Mouse (Mus musculus): Measurements from ENCODE around the gene Pkmyt1. TPM values are rescaled to one million over a fixed set of nuclear protein-coding genes. Genes with fewer than 3 reads are reported as not detected.

The Pkmyt1 gene
- polyA plus RNA-seq, 1 experiment from 2014 or later: 67.6 TPM

GRCm38 (mm10) chr17:23730441-23730840 is 4.3 kb downstream of the Pkmyt1 start:
- H3K27me3 ChIP-seq (ENCODE audit: low read depth, poor library complexity, severe bottlenecking): 0 out of 2 replicates have a peak, but pooled peaks cover 1% of the 10 kb centered on the region
- no peak overlapping the region for H3K27ac ChIP-seq
- H3K4me1 ChIP-seq: peaks cover 17% of the 10 kb centered on the region
- DNase-seq (ENCODE audit: low spot score): no peak
- no peaks in the 10 kb centered on the region for H3K9me3 ChIP-seq (replicated peaks)
- H3K4me3 ChIP-seq: no peak overlapping the region
- WGBS: 70% methylated on average over 1 of the region's 1 CpGs
- H3K36me3 ChIP-seq: peaks cover 31% of the 10 kb centered on the region

- Histone ChIP-seq H3K36me3 (peaks cover 53% of the 10 kb centered on the region), H3K27me3 (ENCODE audit: low read depth, poor library complexity, severe bottlenecking) (peaks cover 40% of the 10 kb centered on the region), H3K27ac (no peak overlapping the region), H3K4me1 (peaks cover 17% of the 10 kb centered on the region), H3K9me3 (replicated peaks) (0 out of 2 replicates have a peak, but pooled peaks cover 3% of the 10 kb centered on the region), H3K4me3 (no peak overlapping the region)
- no peak for DNase-seq (ENCODE audit: low spot score)
- WGBS: 89% methylated on average over 1 of the region's 1 CpGs
These were observed 8.2 kb downstream of the Pkmyt1 start for GRCm38 (mm10) chr17:23734341-23734740.

GRCm38 (mm10) chr17:23737493-23738445 is 11.6 kb downstream of the Pkmyt1 start:
- WGBS: 60% methylated on average over 15 of the region's 15 CpGs
- Histone ChIP-seq H3K27ac (no peak overlapping the region), H3K4me3 (no peak overlapping the region), H3K27me3 (ENCODE audit: low read depth, poor library complexity, severe bottlenecking) (peaks cover 75% of the 10 kb centered on the region), H3K9me3 (replicated peaks) (0 out of 2 replicates have a peak, but pooled peaks cover 3% of the 10 kb centered on the region), H3K36me3 (peaks cover 49% of the 10 kb centered on the region), H3K4me1 (peaks cover 43% of the 10 kb centered on the region)
- DNase-seq (ENCODE audit: low spot score): peak; percentile 36

GRCm38 (mm10) chr17:23738836-23739201 is 12.7 kb downstream of the Pkmyt1 start:
- peaks cover 85% of the 10 kb centered on the region for H3K27me3 ChIP-seq (ENCODE audit: low read depth, poor library complexity, severe bottlenecking)

GRCm38 (mm10) chr17:23739202-23740135 is 13.3 kb downstream of the Pkmyt1 start:
- H3K4me3 ChIP-seq: peak overlapping the region; percentile 71
- WGBS: 1% methylated on average over 48 of the region's 48 CpGs
- DNase-seq (ENCODE audit: low spot score): no peak
- peaks cover 92% of the 10 kb centered on the region for H3K27me3 ChIP-seq (ENCODE audit: low read depth, poor library complexity, severe bottlenecking)
- peaks cover 44% of the 10 kb centered on the region for H3K4me1 ChIP-seq
- peak overlapping the region; percentile 78 for H3K27ac ChIP-seq
- peaks cover 32% of the 10 kb centered on the region for H3K36me3 ChIP-seq
- 0 out of 2 replicates have a peak, but pooled peaks cover 3% of the 10 kb centered on the region for H3K9me3 ChIP-seq (replicated peaks)

More at GRCm38 (mm10) chr17:23738836-23739201, 12.7 kb downstream of the Pkmyt1 start:
- H3K4me1 ChIP-seq: peaks cover 42% of the 10 kb centered on the region
- peak overlapping the region; percentile 71 for H3K4me3 ChIP-seq
- peaks cover 38% of the 10 kb centered on the region for H3K36me3 ChIP-seq
- no peak for DNase-seq (ENCODE audit: low spot score)
- 45% methylated on average over 2 of the region's 2 CpGs for WGBS
- H3K27ac ChIP-seq: no peak overlapping the region
- 0 out of 2 replicates have a peak, but pooled peaks cover 3% of the 10 kb centered on the region for H3K9me3 ChIP-seq (replicated peaks)

GRCm38 (mm10) chr17:23740136-23740584 is 14.0 kb downstream of the Pkmyt1 start:
- 0 out of 2 replicates have a peak, but pooled peaks cover 3% of the 10 kb centered on the region for H3K9me3 ChIP-seq (replicated peaks)
- H3K36me3 ChIP-seq: peaks cover 25% of the 10 kb centered on the region
- peaks cover 98% of the 10 kb centered on the region for H3K27me3 ChIP-seq (ENCODE audit: low read depth, poor library complexity, severe bottlenecking)
- peak; percentile 87 for DNase-seq (ENCODE audit: low spot score)
- under 1% methylated on average over 37 of the region's 46 CpGs for WGBS
- peak overlapping the region; percentile 71 for H3K4me3 ChIP-seq
- peak overlapping the region; percentile 78 for H3K27ac ChIP-seq
- peaks cover 51% of the 10 kb centered on the region for H3K4me1 ChIP-seq

- DNase-seq (ENCODE audit: low spot score): no peak
- Histone ChIP-seq H3K4me1 (peaks cover 56% of the 10 kb centered on the region), H3K4me3 (peak within 1 kb of the TSS; percentile 71), H3K9me3 (replicated peaks) (0 out of 2 replicates have a peak, but pooled peaks cover 3% of the 10 kb centered on the region), H3K36me3 (peaks cover 20% of the 10 kb centered on the region), H3K27me3 (ENCODE audit: low read depth, poor library complexity, severe bottlenecking) (peaks cover 100% of the 10 kb centered on the region), H3K27ac (peak within 1 kb of the TSS; percentile 78)
- 9% methylated on average over 13 of the region's 13 CpGs for WGBS
These were observed 14.5 kb downstream of the Pkmyt1 start, which contains the start of gene Paqr4 for GRCm38 (mm10) chr17:23740598-23741021. TSS of gene Paqr4 (minus strand) at chr17:23740867.

GRCm38 (mm10) chr17:23741359-23742209 is 15.4 kb downstream of the Pkmyt1 start:
- peak overlapping the region; percentile 35 for H3K4me3 ChIP-seq
- peaks cover 10% of the 10 kb centered on the region for H3K36me3 ChIP-seq
- WGBS: 49% methylated on average over 38 of the region's 38 CpGs
- peaks cover 64% of the 10 kb centered on the region for H3K4me1 ChIP-seq
- peaks cover 100% of the 10 kb centered on the region for H3K27me3 ChIP-seq (ENCODE audit: low read depth, poor library complexity, severe bottlenecking)
- DNase-seq (ENCODE audit: low spot score): no peak
- H3K9me3 ChIP-seq (replicated peaks): 0 out of 2 replicates have a peak, but pooled peaks cover 3% of the 10 kb centered on the region
- H3K27ac ChIP-seq: no peak overlapping the region

GRCm38 (mm10) chr17:23742210-23742793 is 16.2 kb downstream of the Pkmyt1 start:
- Histone ChIP-seq H3K36me3 (peaks cover 5% of the 10 kb centered on the region), H3K9me3 (replicated peaks) (0 out of 2 replicates have a peak, but pooled peaks cover 3% of the 10 kb centered on the region), H3K4me3 (peak overlapping the region; percentile 35), H3K27ac (no peak overlapping the region), H3K4me1 (peaks cover 64% of the 10 kb centered on the region), H3K27me3 (ENCODE audit: low read depth, poor library complexity, severe bottlenecking) (peaks cover 100% of the 10 kb centered on the region)
- 8% methylated on average over 44 of the region's 44 CpGs for WGBS
- peak; percentile 58 for DNase-seq (ENCODE audit: low spot score)

- DNase-seq (ENCODE audit: low spot score): no peak
- Histone ChIP-seq H3K27me3 (ENCODE audit: low read depth, poor library complexity, severe bottlenecking) (peaks cover 100% of the 10 kb centered on the region), H3K4me1 (peaks cover 64% of the 10 kb centered on the region), H3K36me3 (no peaks in the 10 kb centered on the region; the same call in none of the 2 replicates), H3K4me3 (no peak overlapping the region), H3K9me3 (replicated peaks) (no peaks in the 10 kb centered on the region), H3K27ac (no peak overlapping the region)
- WGBS: 60% methylated on average over 12 of the region's 12 CpGs
These were observed 16.8 kb downstream of the Pkmyt1 start for GRCm38 (mm10) chr17:23742941-23743340.

- H3K27me3 ChIP-seq (ENCODE audit: low read depth, poor library complexity, severe bottlenecking): peaks cover 93% of the 10 kb centered on the region
- H3K36me3 ChIP-seq: no peaks in the 10 kb centered on the region; the same call in 1 of the 2 replicates
- peak overlapping the region; percentile 43; the same call in 1 of the 2 replicates for H3K4me3 ChIP-seq
- H3K27ac ChIP-seq: no peak overlapping the region
- peaks cover 65% of the 10 kb centered on the region for H3K4me1 ChIP-seq
- WGBS: 21% methylated on average over 8 of the region's 8 CpGs
- DNase-seq (ENCODE audit: low spot score): no peak
- no peaks in the 10 kb centered on the region for H3K9me3 ChIP-seq (replicated peaks)
These were observed 17.9 kb downstream of the Pkmyt1 start for GRCm38 (mm10) chr17:23744076-23744475.

Measured in limb, embryonic 10.5 days (tissue).